Mouse (Mus musculus) kidney, embryonic 15.5 days (tissue): Measurements from ENCODE around the gene Tmpo. TPM values are rescaled to one million over a fixed set of nuclear protein-coding genes. Genes with fewer than 3 reads are reported as not detected.

Source experiments
- ATAC-seq: fragments of 200-750 bp; cut with Nextera tagmentation; replicated peaks from 2 replicates; pipeline ENCODE4 v1.8.0; 2017; ENCODE audit warnings: moderate TSS enrichment; ENCODE audit not compliant: low FRiP score
- H3K27ac ChIP-seq: fragments of 300-500 bp; sonication (generic); 2 replicates; pipeline ENCODE4 v1.5.1; 2015; ENCODE audit warnings: mild to moderate bottlenecking, inconsistent platforms
- H3K27me3 ChIP-seq: fragments of 300-500 bp; sonication (generic); 2 replicates; pipeline ENCODE4 v1.6.1; 2015; ENCODE audit warnings: inconsistent platforms
- H3K36me3 ChIP-seq: fragments of 300-500 bp; sonication (generic); 2 replicates; pipeline ENCODE4 v1.6.1; 2015; ENCODE audit warnings: inconsistent platforms
- H3K4me1 ChIP-seq: fragments of 300-500 bp; sonication (generic); 2 replicates; pipeline ENCODE4 v1.6.1; 2015; ENCODE audit warnings: inconsistent platforms
- H3K4me2 ChIP-seq: fragments of 300-500 bp; sonication (generic); 2 replicates; pipeline ENCODE4 v1.6.1; 2015; ENCODE audit warnings: moderate library complexity, mild to moderate bottlenecking, inconsistent platforms
- H3K4me3 ChIP-seq: fragments of 300-500 bp; sonication (generic); replicated peaks from 2 replicates; pipeline ENCODE4 v1.5.1; 2015; ENCODE audit warnings: mild to moderate bottlenecking, inconsistent platforms
- H3K9ac ChIP-seq: fragments of 300-500 bp; sonication (generic); 2 replicates; pipeline ENCODE4 v1.6.1; 2015; ENCODE audit warnings: mild to moderate bottlenecking, inconsistent platforms
- H3K9me3 ChIP-seq: fragments of 300-500 bp; sonication (generic); replicated peaks from 2 replicates; pipeline ENCODE4 v1.6.1; 2016; ENCODE audit warnings: inconsistent platforms
- WGBS: fragments of 180-500 bp; shearing (Covaris S2); methylation state at CpG from one replicate; pipeline ENCODE4 v1.1.7; 2015; ENCODE audit warnings: mixed read lengths; 5-methylcytosine and 5-hydroxymethylcytosine counted together
- polyA plus RNA-seq: library from polyadenylated mRNA; unstranded; fragments of >200 nt; fragmentation: Nextera tagmentation; extraction: Ambion mirVana; gene quantifications from 2 replicates; pipeline ENCODE4 v1.2.1, GENCODE M21; 2015

Tmpo gene
- polyA plus RNA-seq, 1 experiment from 2014 or later: 228 TPM

DNA sequence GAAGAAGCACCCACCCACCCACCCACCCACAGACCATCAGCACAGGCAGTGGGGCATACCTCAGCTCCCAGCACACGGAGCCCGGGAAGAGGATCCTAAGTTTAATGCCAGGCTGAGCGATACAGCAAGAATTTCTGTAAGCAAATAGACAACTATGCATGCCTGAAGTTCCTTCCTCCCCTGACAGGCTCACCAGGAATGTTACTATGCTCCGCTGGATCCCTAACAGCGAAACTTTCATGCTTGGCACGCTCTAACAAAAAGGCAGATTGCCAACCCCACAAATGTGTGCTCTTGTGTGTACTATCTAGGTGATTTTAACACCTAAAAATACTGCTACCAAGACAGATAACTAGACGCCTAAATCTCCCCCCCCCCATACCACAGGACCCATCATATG is 13.8 kb downstream of the Tmpo start:
- Histone ChIP-seq H3K9me3 (no peaks in the 10 kb centered on the region), H3K36me3 (peaks cover 37% of the 10 kb centered on the region), H3K27ac (peak overlapping the region; percentile 29), H3K27me3 (no peaks in the 10 kb centered on the region), H3K4me2 (peak overlapping the region; percentile 75), H3K4me3 (peak overlapping the region; percentile 24), H3K9ac (no peak overlapping the region), H3K4me1 (peaks cover 36% of the 10 kb centered on the region)
- WGBS: 36% methylated on average over 7 of the region's 7 CpGs
- ATAC-seq: no peak

DNA sequence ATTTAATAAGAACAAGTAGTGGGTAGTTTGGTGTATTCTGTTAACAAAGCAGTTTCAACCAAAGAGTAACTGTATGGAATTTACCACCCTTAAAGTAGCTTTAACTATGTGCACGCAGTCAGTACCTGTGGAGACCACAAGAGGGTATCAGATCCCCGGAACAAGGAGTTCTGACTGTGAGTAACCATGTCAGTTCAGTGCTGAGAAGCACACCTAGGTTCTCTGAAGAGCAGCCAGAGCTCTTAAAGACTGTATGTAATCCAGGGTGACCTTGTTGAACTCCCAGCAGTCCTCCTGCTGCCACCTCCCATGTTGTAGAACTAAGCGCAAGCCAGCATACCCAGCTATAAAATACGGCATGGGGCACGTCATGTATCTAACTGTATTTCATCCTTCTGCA is 14.2 kb downstream of the Tmpo start:
- 48% methylated on average over 5 of the region's 5 CpGs for WGBS
- peak overlapping the region; percentile 29 for H3K27ac ChIP-seq
- H3K36me3 ChIP-seq: peaks cover 42% of the 10 kb centered on the region
- no peaks in the 10 kb centered on the region for H3K27me3 ChIP-seq
- H3K9ac ChIP-seq: no peak overlapping the region
- peak overlapping the region; percentile 24 for H3K4me3 ChIP-seq
- ATAC-seq: no peak
- peaks cover 32% of the 10 kb centered on the region for H3K4me1 ChIP-seq
- H3K9me3 ChIP-seq: no peaks in the 10 kb centered on the region
- peak overlapping the region; percentile 75 for H3K4me2 ChIP-seq

DNA sequence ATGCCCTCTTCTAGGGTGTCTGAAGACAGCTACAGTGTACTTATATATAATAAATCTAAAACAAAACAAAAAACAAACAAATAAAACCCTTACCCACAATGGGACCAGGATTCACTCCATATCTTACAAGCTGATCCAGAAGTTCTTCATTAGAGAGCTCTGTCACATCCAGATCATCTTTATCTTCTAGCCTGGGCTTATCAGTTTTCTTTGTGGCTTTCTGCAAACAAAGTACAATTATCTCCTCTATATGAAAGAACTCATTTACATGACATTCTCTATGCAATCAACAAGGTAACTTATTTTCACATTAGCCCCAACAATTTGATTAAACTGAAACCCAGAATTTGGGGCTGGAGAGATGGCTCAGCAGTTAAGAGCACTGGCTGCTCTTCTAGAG is 15.3 kb downstream of the Tmpo start:
- Histone ChIP-seq H3K27me3 (no peaks in the 10 kb centered on the region), H3K9me3 (no peaks in the 10 kb centered on the region), H3K36me3 (peaks cover 52% of the 10 kb centered on the region), H3K4me3 (no peak overlapping the region), H3K9ac (no peak overlapping the region), H3K27ac (no peak overlapping the region), H3K4me1 (peaks cover 32% of the 10 kb centered on the region), H3K4me2 (no peak overlapping the region)
- ATAC-seq: no peak

DNA sequence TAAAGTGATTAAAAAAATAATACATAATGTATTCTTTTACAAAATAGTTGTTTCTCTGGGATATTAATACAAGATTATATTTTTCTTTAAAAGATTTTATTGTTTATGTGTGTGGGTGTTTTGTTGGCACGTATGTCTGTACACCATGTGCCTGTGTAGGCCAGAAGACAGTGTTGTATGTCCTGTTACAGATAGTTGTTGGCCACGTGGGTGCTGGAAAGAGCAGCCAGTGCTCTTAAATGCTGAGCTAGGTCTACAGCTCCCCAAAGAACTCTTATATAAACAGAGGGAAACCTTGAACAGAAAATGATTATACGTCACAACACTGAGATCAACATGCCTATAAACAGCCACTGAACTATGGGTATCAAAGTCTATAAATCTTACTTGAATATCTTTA is 16.6 kb downstream of the Tmpo start:
- no peak for ATAC-seq
- no peak overlapping the region for H3K4me3 ChIP-seq
- WGBS: 81% methylated on average over 3 of the region's 3 CpGs
- H3K4me1 ChIP-seq: peaks cover 31% of the 10 kb centered on the region
- H3K36me3 ChIP-seq: peaks cover 64% of the 10 kb centered on the region
- H3K9ac ChIP-seq: no peak overlapping the region
- H3K9me3 ChIP-seq: no peaks in the 10 kb centered on the region
- no peaks in the 10 kb centered on the region for H3K27me3 ChIP-seq
- no peak overlapping the region for H3K4me2 ChIP-seq
- H3K27ac ChIP-seq: no peak overlapping the region

DNA sequence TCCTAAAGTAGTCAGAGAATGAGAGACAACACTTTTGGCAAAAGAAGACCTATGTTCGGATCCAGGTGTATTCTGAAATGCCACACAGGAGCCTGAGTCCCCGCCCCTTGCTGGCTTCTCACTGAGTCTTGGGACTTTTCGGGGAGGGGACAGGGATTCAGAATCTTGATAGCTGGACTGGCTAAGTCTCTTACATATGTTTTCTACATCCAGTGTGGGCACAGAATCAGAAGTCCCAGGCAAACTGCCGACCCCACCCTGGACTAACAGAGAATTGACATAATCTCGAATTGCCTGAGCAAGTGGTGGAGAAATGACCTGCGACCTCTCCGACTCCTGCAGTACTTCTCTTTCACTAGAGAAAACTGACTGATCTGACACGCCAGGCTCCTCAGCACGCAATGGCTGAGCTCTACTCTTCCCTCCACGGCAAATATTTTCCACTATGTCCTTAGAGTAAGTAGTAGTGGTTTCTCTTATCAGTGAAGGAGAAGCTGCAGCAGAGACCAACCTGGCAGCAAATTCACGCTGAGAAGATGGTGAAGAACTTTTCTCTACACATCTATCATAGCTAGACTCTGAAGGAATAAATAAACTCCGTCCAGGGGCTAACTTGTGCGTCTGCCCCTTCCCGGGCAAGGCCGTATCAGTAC is 18.5 kb downstream of the Tmpo start:
- Histone ChIP-seq H3K4me2 (no peak overlapping the region), H3K4me1 (peaks cover 14% of the 10 kb centered on the region), H3K36me3 (peaks cover 83% of the 10 kb centered on the region), H3K27ac (no peak overlapping the region), H3K9me3 (no peaks in the 10 kb centered on the region), H3K27me3 (no peaks in the 10 kb centered on the region), H3K4me3 (no peak overlapping the region), H3K9ac (no peak overlapping the region)
- 89% methylated on average over 15 of the region's 15 CpGs for WGBS
- ATAC-seq: no peak

DNA sequence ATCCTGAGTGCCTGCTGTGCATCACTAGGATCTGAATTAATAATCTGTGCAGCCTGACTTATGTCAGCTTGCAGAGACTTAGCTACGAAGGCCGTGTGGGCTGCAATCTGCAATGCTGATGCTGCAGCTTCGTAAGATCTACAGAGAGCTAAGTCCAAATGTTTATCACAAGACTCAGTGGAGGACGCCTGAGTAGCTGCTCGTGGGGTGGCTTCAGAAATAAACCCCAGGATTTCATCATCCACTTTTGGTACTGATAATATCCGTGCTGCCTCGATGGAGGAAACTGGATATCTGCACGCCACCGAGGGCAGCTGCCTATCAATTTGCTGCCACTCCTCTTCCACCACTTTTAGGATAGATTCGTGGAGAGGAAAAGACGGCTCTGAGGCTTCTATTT is 19.0 kb downstream of the Tmpo start:
- Histone ChIP-seq H3K36me3 (peaks cover 89% of the 10 kb centered on the region), H3K4me3 (no peak overlapping the region), H3K4me2 (no peak overlapping the region), H3K27ac (no peak overlapping the region), H3K27me3 (no peaks in the 10 kb centered on the region), H3K4me1 (peaks cover 8% of the 10 kb centered on the region), H3K9ac (no peak overlapping the region), H3K9me3 (no peaks in the 10 kb centered on the region)
- 85% methylated on average over 11 of the region's 11 CpGs for WGBS
- no peak for ATAC-seq

DNA sequence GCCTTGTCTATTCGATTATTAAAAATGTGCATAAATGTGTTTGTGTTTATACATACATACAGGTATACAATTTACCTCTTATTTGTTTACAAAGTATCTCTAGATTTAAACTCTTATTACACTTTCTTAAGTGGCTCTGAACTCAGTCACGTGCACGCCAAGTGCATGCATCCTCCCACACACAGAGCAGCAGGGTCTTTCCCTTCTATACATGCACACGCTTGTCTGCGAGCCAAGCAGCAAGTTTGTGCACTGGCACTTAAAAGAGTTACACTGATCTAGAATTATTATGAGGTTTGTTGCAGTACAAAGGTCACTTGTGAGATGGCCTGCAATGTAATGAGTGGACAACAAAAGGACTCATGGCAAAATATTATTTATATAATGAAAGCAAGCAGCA is 20.1 kb downstream of the Tmpo start:
- no peak overlapping the region for H3K4me2 ChIP-seq
- peaks cover 3% of the 10 kb centered on the region; the same call in 1 of the 2 replicates for H3K4me1 ChIP-seq
- peaks cover 94% of the 10 kb centered on the region for H3K36me3 ChIP-seq
- no peaks in the 10 kb centered on the region for H3K9me3 ChIP-seq
- H3K27ac ChIP-seq: no peak overlapping the region
- no peak overlapping the region for H3K9ac ChIP-seq
- ATAC-seq: no peak
- no peaks in the 10 kb centered on the region for H3K27me3 ChIP-seq
- WGBS: 90% methylated on average over 5 of the region's 5 CpGs
- no peak overlapping the region for H3K4me3 ChIP-seq

DNA sequence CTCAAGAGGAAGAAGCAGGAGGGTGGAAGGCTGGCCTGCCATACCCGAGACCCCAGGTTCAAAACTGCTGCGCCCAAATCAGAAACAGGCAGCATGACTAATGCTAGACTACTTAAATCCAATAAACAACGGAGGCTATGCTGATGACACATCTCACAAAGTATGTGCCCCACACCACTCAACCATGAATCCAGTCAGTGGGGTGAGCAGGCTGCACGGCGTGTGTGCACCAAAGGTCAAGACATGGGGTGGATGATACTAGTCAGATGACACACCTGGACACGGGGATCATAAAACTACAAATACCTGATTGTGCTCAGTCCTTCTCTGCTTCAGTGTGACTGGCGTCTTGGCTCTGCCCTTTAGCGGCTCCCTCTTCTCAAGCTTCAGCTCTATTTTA is 22.7 kb downstream of the Tmpo start:
- WGBS: 67% methylated on average over 8 of the region's 8 CpGs
- Histone ChIP-seq H3K36me3 (peaks cover 98% of the 10 kb centered on the region), H3K4me1 (no peaks in the 10 kb centered on the region), H3K4me2 (no peak overlapping the region), H3K9me3 (no peaks in the 10 kb centered on the region), H3K27me3 (no peaks in the 10 kb centered on the region), H3K9ac (no peak overlapping the region), H3K27ac (peak overlapping the region; percentile 34; the same call in 1 of the 2 replicates), H3K4me3 (no peak overlapping the region)
- ATAC-seq: no peak; the same call in 1 of the 2 replicates

DNA sequence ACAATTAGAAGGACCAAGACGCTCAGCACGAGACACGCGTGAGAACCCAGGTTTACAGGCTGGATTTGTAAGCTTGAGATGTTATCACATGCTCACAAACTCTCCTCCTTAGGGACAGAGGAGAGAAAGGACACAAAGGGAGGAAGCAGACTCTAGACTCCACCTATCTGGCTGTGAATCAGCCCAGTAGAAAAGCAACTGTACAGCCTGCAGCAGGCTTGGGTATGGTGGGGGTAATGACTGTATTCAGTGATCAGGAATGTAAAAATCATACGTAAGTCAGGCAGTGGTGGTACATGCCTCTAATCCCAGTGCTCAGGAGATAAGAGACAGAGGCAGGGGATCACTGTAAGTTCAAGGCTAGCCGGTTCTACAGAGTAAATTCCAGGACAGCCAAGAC is 24.8 kb downstream of the Tmpo start:
- Histone ChIP-seq H3K4me3 (no peak overlapping the region), H3K27ac (0 out of 2 replicates have a peak overlapping the region, but pooled peaks have one; percentile 10), H3K4me1 (no peaks in the 10 kb centered on the region), H3K4me2 (no peak overlapping the region), H3K27me3 (no peaks in the 10 kb centered on the region), H3K9ac (no peak overlapping the region), H3K36me3 (peaks cover 96% of the 10 kb centered on the region), H3K9me3 (no peaks in the 10 kb centered on the region)
- no peak for ATAC-seq
- WGBS: 75% methylated on average over 6 of the region's 6 CpGs

DNA sequence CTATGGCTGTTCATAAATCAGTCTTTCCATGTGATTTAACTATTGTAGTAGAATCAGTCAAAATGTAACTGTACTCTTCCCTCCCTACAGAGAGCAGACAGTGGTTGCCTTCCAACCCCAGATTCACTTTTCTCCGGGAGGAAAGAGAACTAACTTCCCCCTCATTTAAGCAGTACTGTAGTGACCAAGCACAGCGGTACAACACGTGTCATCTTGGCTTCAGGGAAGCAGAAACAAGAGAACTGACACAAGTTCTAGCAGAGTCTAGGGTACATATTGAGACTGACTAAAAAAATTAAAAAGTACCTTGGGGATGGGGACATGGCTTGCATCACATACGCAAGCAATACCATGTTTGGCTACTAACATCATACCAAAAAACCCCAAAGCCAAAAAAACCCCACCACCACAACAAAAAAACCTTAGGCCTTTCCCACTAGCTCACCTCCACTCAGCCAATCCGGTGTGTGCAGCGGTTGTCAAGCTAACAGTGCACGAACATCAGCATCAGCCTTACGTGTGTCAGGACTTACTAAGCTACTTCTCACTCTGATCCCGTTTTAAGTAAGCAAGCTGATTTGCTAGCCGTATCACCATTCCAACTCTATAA is 27.1 kb downstream of the Tmpo start:
- no peak overlapping the region for H3K4me3 ChIP-seq
- no peak overlapping the region for H3K4me2 ChIP-seq
- H3K9ac ChIP-seq: no peak overlapping the region
- no peak overlapping the region for H3K27ac ChIP-seq
- no peaks in the 10 kb centered on the region for H3K4me1 ChIP-seq
- H3K9me3 ChIP-seq: no peaks in the 10 kb centered on the region
- H3K36me3 ChIP-seq: peaks cover 97% of the 10 kb centered on the region
- 75% methylated on average over 10 of the region's 10 CpGs for WGBS
- no peaks in the 10 kb centered on the region for H3K27me3 ChIP-seq
- no peak for ATAC-seq

DNA sequence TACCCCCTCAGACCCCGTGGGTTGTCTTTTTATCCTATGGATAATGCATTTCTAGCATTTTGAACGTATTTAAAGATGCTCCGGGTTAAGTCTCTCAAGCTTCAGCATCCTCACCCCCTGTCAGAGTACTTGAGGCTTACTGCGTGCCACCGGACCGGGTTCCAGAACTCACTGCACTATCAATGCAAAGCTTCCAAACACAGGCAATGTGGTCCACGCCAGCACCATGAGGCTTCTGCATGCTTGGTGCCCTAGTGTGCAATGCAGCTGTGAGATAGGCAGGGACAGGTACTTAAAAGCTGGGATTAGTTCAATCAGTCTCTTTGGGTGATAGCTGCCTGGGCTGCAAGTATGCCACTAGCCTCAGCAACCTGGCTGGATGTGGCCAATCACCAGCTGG is 35.7 kb downstream of the Tmpo start:
- no peak; the same call in 1 of the 2 replicates for ATAC-seq
- no peaks in the 10 kb centered on the region for H3K27me3 ChIP-seq
- no peak overlapping the region for H3K9ac ChIP-seq
- H3K4me3 ChIP-seq: no peak overlapping the region
- no peaks in the 10 kb centered on the region for H3K9me3 ChIP-seq
- H3K36me3 ChIP-seq: peaks cover 50% of the 10 kb centered on the region
- WGBS: 96% methylated on average over 7 of the region's 7 CpGs
- H3K4me2 ChIP-seq: no peak overlapping the region
- no peaks in the 10 kb centered on the region for H3K4me1 ChIP-seq
- no peak overlapping the region for H3K27ac ChIP-seq

DNA sequence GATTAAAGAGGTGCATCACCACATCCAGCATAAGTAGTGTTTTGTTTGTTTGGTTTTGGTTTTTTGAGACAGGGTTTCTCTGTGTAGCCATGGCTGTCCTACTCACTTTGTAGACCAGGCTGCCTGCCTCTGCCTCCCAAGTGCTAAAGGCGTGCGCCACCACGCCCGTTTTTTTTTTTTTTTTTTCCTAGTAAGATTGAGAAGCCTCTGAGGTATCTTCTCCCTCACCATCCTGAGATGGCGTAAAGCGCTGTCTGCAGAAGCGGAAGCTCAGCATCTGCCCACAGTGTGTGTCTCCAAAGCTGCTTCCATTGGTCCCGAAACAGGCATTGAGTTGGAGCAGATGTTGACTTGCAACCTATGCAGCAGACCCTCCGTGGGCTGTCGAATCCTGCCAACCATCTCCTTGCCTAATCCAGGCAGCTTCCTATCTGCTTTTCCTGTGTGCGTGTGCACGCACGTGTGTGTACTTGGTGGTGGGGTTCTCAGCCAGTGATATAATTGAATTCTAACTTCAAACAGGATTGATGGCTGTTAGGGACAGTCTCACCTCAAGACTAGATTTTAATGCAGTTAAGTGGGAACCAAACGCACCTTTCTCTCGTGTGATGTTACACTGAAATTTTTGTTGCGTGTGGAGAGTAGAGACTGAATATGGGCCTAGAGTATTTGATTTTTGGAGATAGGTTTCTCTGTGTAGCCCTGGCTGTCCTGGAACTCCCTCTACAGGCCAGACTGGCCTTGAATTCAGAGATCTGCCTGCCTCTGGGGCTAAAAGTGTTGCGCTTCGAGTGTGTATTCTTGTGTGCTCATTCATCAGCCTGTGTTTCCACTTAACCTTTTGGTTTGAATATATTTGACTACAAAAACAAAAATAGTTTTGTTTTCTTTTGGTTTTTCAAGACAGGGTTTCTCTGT is 37.5 kb downstream of the Tmpo start:
- Histone ChIP-seq H3K9ac (no peak overlapping the region), H3K9me3 (no peaks in the 10 kb centered on the region), H3K27ac (no peak overlapping the region), H3K4me1 (no peaks in the 10 kb centered on the region), H3K4me2 (no peak overlapping the region), H3K36me3 (peaks cover 32% of the 10 kb centered on the region), H3K27me3 (no peaks in the 10 kb centered on the region), H3K4me3 (no peak overlapping the region)
- no peak for ATAC-seq
- WGBS: 72% methylated on average over 18 of the region's 18 CpGs
